ENCODE assay signal across 17 mouse cellular contexts in the genomic region with DNA sequence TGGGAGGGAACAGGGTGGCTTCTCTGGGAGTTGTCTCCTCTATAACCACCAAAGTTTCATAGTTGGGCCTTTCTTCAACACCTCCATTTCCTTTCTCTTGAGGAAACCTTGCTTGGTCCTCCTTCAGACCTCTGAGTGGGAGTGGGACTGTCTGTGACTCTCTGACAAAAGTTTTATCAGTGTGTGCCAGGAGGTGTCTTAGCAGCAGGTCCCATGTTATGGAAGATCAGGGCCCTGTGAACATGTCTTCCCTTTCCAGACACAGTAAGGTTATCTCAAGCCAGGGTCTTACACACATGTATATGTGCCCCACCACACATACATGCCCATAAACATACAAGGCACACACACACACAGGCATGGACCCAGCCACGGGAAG. TPM values are rescaled to one million over a fixed set of nuclear protein-coding genes. Genes with fewer than 3 reads are reported as not detected.
DNase-seq lines count a peak whose midpoint lies in the region; ATAC-seq lines count a peak whose summit lies in the region.
"Had no signal": no experiment of that assay in that cellular context is flagged by ENCODE, and none has a peak within 500 bp of the region (broad histone marks: within the 10 kb centered on the region; RNA-seq: fewer than 3 reads in every experiment).

No protein-coding gene starts in this region.

- no peak for ATAC-seq in heart, embryonic 13.5 days (ENCODE audit: extremely low read depth, insufficient number of reproducible peaks, low FRiP score, low TSS enrichment)
- ATAC-seq in megakaryocyte, adult 5-6 weeks (ENCODE audit: poor library complexity, severe bottlenecking), result no peak
- ATAC-seq in intestine, embryonic 16.5 days, result peak; percentile 18; the same call in 1 of the 2 replicates
- peak; percentile 10; the same call in 1 of the 2 replicates for ATAC-seq in megakaryocyte-erythroid progenitor cell, adult 5-6 weeks (replicated peaks; ENCODE audit: low FRiP score, low TSS enrichment, poor library complexity, severe bottlenecking)

- no peak for DNase-seq in heart, adult 9 months (ENCODE audit: low spot score in 2 of 2)
- no peak for DNase-seq in MN1 (ENCODE audit: low spot score)
- DNase-seq in adrenal gland, postnatal 10 days, result no peak
- DNase-seq: cerebellum, adult 8-10 months; gastrocnemius, postnatal 25 days; heart, postnatal 4 days; kidney, adult 18-20 months; left cerebral cortex, postnatal 4 days; right cerebral cortex, adult 18-20 months; spleen, adult 18-20 months; thymus, postnatal 25 days had no signal

- peaks cover 8% of the 10 kb centered on the region; the same call in 1 of the 2 replicates for H3K9me3 ChIP-seq in heart, embryonic 13.5 days
- H3K9me3 ChIP-seq in megakaryocyte, embryonic 14.5 days, result peaks cover 15% of the 10 kb centered on the region
- 0 out of 2 replicates have a peak, but pooled peaks cover 6% of the 10 kb centered on the region for H3K9me3 ChIP-seq in intestine, embryonic 16.5 days (ENCODE audit: control insufficient read depth, low read length)
- H3K9me3 ChIP-seq: heart, embryonic 10.5 days had no signal

- H3K36me3 ChIP-seq in heart, embryonic 13.5 days, result no peaks in the 10 kb centered on the region
- peaks cover 4% of the 10 kb centered on the region for H3K36me3 ChIP-seq in megakaryocyte, embryonic 14.5 days (replicated peaks; ENCODE audit: low read length)
- no peaks in the 10 kb centered on the region for H3K36me3 ChIP-seq in intestine, embryonic 16.5 days (ENCODE audit: control insufficient read depth, insufficient read depth, low read length)
- H3K36me3 ChIP-seq: heart, embryonic 10.5 days had no signal

- H3K4me2 ChIP-seq in heart, embryonic 13.5 days, result peak overlapping the region; percentile 27; the same call in 1 of the 2 replicates
- H3K4me2 ChIP-seq in intestine, embryonic 16.5 days (ENCODE audit: low read depth, low read length), result no peak overlapping the region

- peaks cover 11% of the 10 kb centered on the region for H3K4me1 ChIP-seq in heart, embryonic 13.5 days
- peaks cover 50% of the 10 kb centered on the region for H3K4me1 ChIP-seq in megakaryocyte, embryonic 14.5 days
- H3K4me1 ChIP-seq in intestine, embryonic 16.5 days (ENCODE audit: control insufficient read depth, insufficient read depth, low read length), result peaks cover 10% of the 10 kb centered on the region

- no peak overlapping the region for H3K4me3 ChIP-seq in heart, embryonic 13.5 days
- H3K4me3 ChIP-seq in megakaryocyte, embryonic 14.5 days (replicated peaks), result peak overlapping the region; percentile 82
- H3K4me3 ChIP-seq in intestine, embryonic 16.5 days (ENCODE audit: low read length), result no peak overlapping the region

- WGBS in heart, embryonic 13.5 days, result 74% methylated on average over 1 of the region's 1 CpGs
- WGBS in intestine, embryonic 16.5 days, result 93% methylated on average over 1 of the region's 1 CpGs

- no peaks in the 10 kb centered on the region for H3K27me3 ChIP-seq in heart, embryonic 13.5 days (replicated peaks)
- H3K27me3 ChIP-seq in megakaryocyte, embryonic 14.5 days (replicated peaks), result no peaks in the 10 kb centered on the region
- H3K27me3 ChIP-seq in intestine, embryonic 16.5 days (replicated peaks; ENCODE audit: control insufficient read depth, insufficient read depth, low read length), result no peaks in the 10 kb centered on the region

- peak overlapping the region; percentile 37; the same call in 1 of the 2 replicates for H3K9ac ChIP-seq in heart, embryonic 13.5 days
- H3K9ac ChIP-seq in intestine, embryonic 16.5 days (ENCODE audit: low read depth, low read length), result no peak overlapping the region

- no peak overlapping the region for H3K27ac ChIP-seq in heart, embryonic 13.5 days (replicated peaks)
- H3K27ac ChIP-seq in intestine, embryonic 16.5 days (ENCODE audit: low read length), result no peak overlapping the region

RNA-seq across cellular contexts. Expression of a gene that starts 56.1 kb away (rescaled TPM):
- polyA plus RNA-seq in heart, embryonic 13.5 days (2015; fragmentation: Nextera tagmentation; extraction: Ambion mirVana), result 0.15 and 0.41 TPM in 2 replicates
- polyA plus RNA-seq in megakaryocyte, embryonic 14.5 days (2012; ENCODE audit: insufficient read depth, low replicate concordance), result not detected in 2 replicates
- total RNA-seq in megakaryocyte, adult 5-6 weeks (2015), result not detected in 2 replicates
- total RNA-seq in megakaryocyte, adult 5-6 weeks (2017), result not detected in 2 replicates
- 0.15 and 0.53 TPM in 2 replicates for polyA plus RNA-seq in intestine, embryonic 16.5 days (2015; fragmentation: Nextera tagmentation; extraction: Ambion mirVana)
- 0.47 TPM in 1 of 2 replicates, not detected in the other for total RNA-seq in megakaryocyte-erythroid progenitor cell, adult 5-6 weeks (2014; fragmentation: Nextera tagmentation)
- total RNA-seq in megakaryocyte-erythroid progenitor cell, adult 5-6 weeks (2017), result 0.46 TPM in 1 of 2 replicates, not detected in the other
- 1 to 10 TPM; 1.4 to 1.7 TPM for total RNA-seq in adrenal gland, postnatal 10 days (2021)

RNA-seq across cellular contexts. Expression of a gene that starts 56.3 kb away (rescaled TPM):
- 34.8 and 42.1 TPM in 2 replicates for polyA plus RNA-seq in heart, embryonic 13.5 days (2015; fragmentation: Nextera tagmentation; extraction: Ambion mirVana)
- 56.7 and 83.3 TPM in 2 replicates for polyA plus RNA-seq in megakaryocyte, embryonic 14.5 days (2012; ENCODE audit: insufficient read depth, low replicate concordance)
- 16.8 and 18.9 TPM in 2 replicates for total RNA-seq in megakaryocyte, adult 5-6 weeks (2015)
- total RNA-seq in megakaryocyte, adult 5-6 weeks (2017), result 18.3 and 19.1 TPM in 2 replicates
- 41.2 and 49.5 TPM in 2 replicates for polyA plus RNA-seq in intestine, embryonic 16.5 days (2015; fragmentation: Nextera tagmentation; extraction: Ambion mirVana)
- 63.6 and 66.2 TPM in 2 replicates for total RNA-seq in megakaryocyte-erythroid progenitor cell, adult 5-6 weeks (2014; fragmentation: Nextera tagmentation)
- total RNA-seq in megakaryocyte-erythroid progenitor cell, adult 5-6 weeks (2017), result 70.4 and 95.9 TPM in 2 replicates
- 10 to 100 TPM; 15.5 to 21.7 TPM for total RNA-seq in adrenal gland, postnatal 10 days (2021)

Comparison
In these comparisons a context has a peak if more than half of its experiments do, and no peak if none do; other contexts are left out.
1. ATAC-seq: peak in intestine, embryonic 16.5 days (single experiment) and megakaryocyte-erythroid progenitor cell, adult 5-6 weeks (single experiment); none in heart, embryonic 13.5 days (single experiment) and megakaryocyte, adult 5-6 weeks (single experiment).